Comparison of ENCODE assay signal across 15 mouse cellular contexts in the genomic region with DNA sequence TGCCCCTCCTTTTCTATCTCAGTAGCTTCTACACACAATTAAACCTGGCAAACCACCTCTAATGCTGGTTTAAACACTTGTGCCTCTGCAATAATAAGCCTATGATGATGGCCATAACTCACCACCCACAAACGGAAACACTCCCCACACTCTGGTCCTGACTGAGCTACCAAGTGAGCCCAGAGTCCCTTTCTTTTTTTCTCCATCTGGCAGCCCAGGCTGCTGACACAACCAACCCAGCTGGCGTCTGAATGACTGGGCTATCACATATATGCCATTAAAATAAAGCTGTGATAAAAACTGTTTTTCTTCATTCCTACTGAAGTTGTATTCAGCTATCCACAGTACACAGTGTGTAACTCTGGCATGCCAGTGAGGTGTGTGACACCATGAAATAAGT.
"Had no signal": no experiment of that assay in that cellular context is flagged by ENCODE, and none has a peak within 500 bp of the region (broad histone marks: within the 10 kb centered on the region; RNA-seq: fewer than 3 reads in every experiment).

No protein-coding gene starts in this region.

- H3K9me3 ChIP-seq: limb, embryonic 13.5 days; midbrain, embryonic 12.5 days; neural tube, embryonic 13.5 days had no signal

- H3K27me3 ChIP-seq: limb, embryonic 13.5 days; midbrain, embryonic 12.5 days; neural tube, embryonic 13.5 days had no signal

- DNase-seq: kidney, adult 11 months; kidney, adult 9 months; kidney, postnatal 36 days; lung, adult 18-20 months; retina, postnatal 1 day; right cerebral cortex, postnatal 4 days; spleen, adult 18-20 months; thymus, adult 2 months; thymus, postnatal 25 days had no signal

- H3K27ac ChIP-seq: kidney, postnatal 0 days; limb, embryonic 13.5 days; liver, embryonic 14.5 days; midbrain, embryonic 12.5 days; neural tube, embryonic 13.5 days had no signal

- ATAC-seq: midbrain, embryonic 16.5 days had no signal

- H3K4me1 ChIP-seq: limb, embryonic 13.5 days; midbrain, embryonic 12.5 days; neural tube, embryonic 13.5 days had no signal

- H3K9ac ChIP-seq: limb, embryonic 13.5 days; liver, embryonic 14.5 days; midbrain, embryonic 12.5 days; neural tube, embryonic 13.5 days had no signal

- H3K4me3 ChIP-seq: limb, embryonic 13.5 days; midbrain, embryonic 12.5 days; neural tube, embryonic 13.5 days had no signal

- H3K4me2 ChIP-seq: limb, embryonic 13.5 days; midbrain, embryonic 12.5 days; neural tube, embryonic 13.5 days had no signal
